In the genomic region with DNA sequence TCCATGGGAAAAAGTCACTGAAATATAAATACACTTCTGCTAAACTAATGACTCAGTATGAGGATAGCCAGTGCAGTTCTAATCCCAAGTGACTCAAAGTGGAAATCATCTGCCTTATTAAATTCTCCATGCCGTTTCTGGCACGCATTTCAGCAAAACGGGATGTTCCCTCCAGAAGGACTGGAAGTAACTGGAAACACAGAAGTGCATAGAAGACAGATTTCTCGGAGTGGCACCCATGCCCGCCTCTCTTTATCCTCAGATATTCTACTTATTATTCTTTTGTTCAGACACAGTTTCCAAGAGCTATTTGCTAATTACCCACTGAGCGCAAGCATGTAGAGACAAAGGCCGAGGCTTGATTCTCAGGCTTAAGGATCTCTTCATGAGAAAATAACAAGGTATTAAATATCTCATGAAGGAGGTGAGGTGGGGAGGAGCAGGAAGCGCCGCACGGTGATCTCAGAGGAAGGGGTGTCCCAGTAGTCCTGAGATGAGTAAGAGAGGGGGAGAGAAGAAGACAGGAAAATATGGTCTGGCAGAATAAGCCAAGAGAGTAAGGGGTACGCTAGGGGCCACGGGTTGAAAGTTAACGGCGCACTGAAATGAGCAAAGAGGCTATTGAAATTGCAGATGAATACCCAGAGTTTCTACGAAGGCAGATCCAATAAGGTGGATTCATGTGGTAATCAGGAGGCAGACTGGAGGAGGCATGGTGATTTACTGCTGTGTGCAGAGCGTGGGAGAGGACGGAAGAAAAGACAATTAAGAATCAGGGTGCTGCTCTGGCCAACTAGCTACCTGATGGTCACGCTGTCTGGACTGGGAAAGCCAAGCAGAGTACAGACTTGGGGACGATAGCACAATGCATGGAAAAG, we compare ENCODE assay signal across 10 mouse cellular contexts.
DNase-seq lines count a peak whose midpoint lies in the region; ATAC-seq lines count a peak whose summit lies in the region.
"Had no signal": no experiment of that assay in that cellular context is flagged by ENCODE, and none has a peak within 500 bp of the region (broad histone marks: within the 10 kb centered on the region; RNA-seq: fewer than 3 reads in every experiment).

No protein-coding gene starts in this region.

- H3K4me2 ChIP-seq in hindbrain, embryonic 14.5 days (replicated peaks): peak overlapping the region; percentile 45
- peak overlapping the region; percentile 46 for H3K4me2 ChIP-seq in neural tube, embryonic 13.5 days
- H3K4me2 ChIP-seq: embryonic facial prominence, embryonic 12.5 days; liver, embryonic 13.5 days had no signal

- no peak; the same call in 1 of the 2 replicates for ATAC-seq in hindbrain, embryonic 14.5 days (ENCODE audit: low FRiP score)
- peak; percentile 58 for ATAC-seq in neural tube, embryonic 13.5 days (ENCODE audit: low read depth)

- H3K4me1 ChIP-seq in hindbrain, embryonic 14.5 days (replicated peaks; ENCODE audit: control insufficient read depth, insufficient read depth, low read length): peaks cover 14% of the 10 kb centered on the region
- H3K4me1 ChIP-seq in neural tube, embryonic 13.5 days (replicated peaks): peaks cover 24% of the 10 kb centered on the region
- H3K4me1 ChIP-seq: embryonic facial prominence, embryonic 12.5 days; liver, embryonic 13.5 days had no signal

- H3K9me3 ChIP-seq in hindbrain, embryonic 14.5 days (ENCODE audit: control insufficient read depth, low read length): no peaks in the 10 kb centered on the region
- H3K9me3 ChIP-seq in neural tube, embryonic 13.5 days: no peaks in the 10 kb centered on the region
- H3K9me3 ChIP-seq: embryonic facial prominence, embryonic 12.5 days; liver, embryonic 13.5 days had no signal

- DNase-seq in adrenal gland, adult 2 months: peak; percentile 10
- no peak for DNase-seq in adrenal gland, postnatal 10 days
- peak; percentile 7 for DNase-seq in left cerebral cortex, postnatal 4 days
- no peak for DNase-seq in left cerebral cortex, adult 11 months (ENCODE audit: low spot score)
- peak; percentile 64 for DNase-seq in hindbrain, embryonic 14.5 days (ENCODE audit: low spot score)
- DNase-seq in urinary bladder, adult 2 months (ENCODE audit: low spot score): no peak
- no peak for DNase-seq in kidney, postnatal 14 days
- DNase-seq: liver, embryonic 13.5 days had no signal

- no peak overlapping the region for H3K4me3 ChIP-seq in hindbrain, embryonic 14.5 days (replicated peaks; ENCODE audit: low read length)
- peak overlapping the region; percentile 1; the same call in 1 of the 2 replicates for H3K4me3 ChIP-seq in neural tube, embryonic 13.5 days
- H3K4me3 ChIP-seq: embryonic facial prominence, embryonic 12.5 days; liver, embryonic 13.5 days had no signal

- intact Hi-C loops in left cerebral cortex, postnatal 4 days (cut with DNase I): no loop called here

- H3K36me3 ChIP-seq in hindbrain, embryonic 14.5 days (replicated peaks; ENCODE audit: control insufficient read depth, insufficient read depth): no peaks in the 10 kb centered on the region
- H3K36me3 ChIP-seq in neural tube, embryonic 13.5 days: no peaks in the 10 kb centered on the region
- H3K36me3 ChIP-seq: embryonic facial prominence, embryonic 12.5 days; liver, embryonic 13.5 days had no signal

- WGBS in hindbrain, embryonic 14.5 days: 23% methylated on average over 19 of the region's 19 CpGs
- 24% methylated on average over 19 of the region's 19 CpGs for WGBS in neural tube, embryonic 13.5 days

- peak overlapping the region; percentile 65 for H3K27ac ChIP-seq in hindbrain, embryonic 14.5 days
- peak overlapping the region; percentile 71 for H3K27ac ChIP-seq in neural tube, embryonic 13.5 days (replicated peaks)
- H3K27ac ChIP-seq: embryonic facial prominence, embryonic 12.5 days; liver, embryonic 13.5 days had no signal

- H3K9ac ChIP-seq in hindbrain, embryonic 14.5 days: peak overlapping the region; percentile 39
- peak overlapping the region; percentile 10 for H3K9ac ChIP-seq in neural tube, embryonic 13.5 days
- H3K9ac ChIP-seq: embryonic facial prominence, embryonic 12.5 days; liver, embryonic 13.5 days had no signal

- no peaks in the 10 kb centered on the region for H3K27me3 ChIP-seq in hindbrain, embryonic 14.5 days (ENCODE audit: control insufficient read depth, insufficient read depth, low read length)
- H3K27me3 ChIP-seq in neural tube, embryonic 13.5 days: no peaks in the 10 kb centered on the region
- H3K27me3 ChIP-seq: embryonic facial prominence, embryonic 12.5 days; liver, embryonic 13.5 days had no signal

Comparison
In these comparisons a context has a peak if more than half of its experiments do, and no peak if none do; other contexts are left out.
1. DNase-seq: peak in adrenal gland, adult 2 months (single experiment), left cerebral cortex, postnatal 4 days (single experiment) and hindbrain, embryonic 14.5 days (single experiment); none in adrenal gland, postnatal 10 days (single experiment), left cerebral cortex, adult 11 months (single experiment), urinary bladder, adult 2 months (single experiment) and kidney, postnatal 14 days (single experiment).